Mouse (Mus musculus): ENCODE results near the gene Rcor2. TPM values are rescaled to one million over a fixed set of nuclear protein-coding genes. Genes with fewer than 3 reads are reported as not detected.
A peak's percentile ranks its signal among the peaks of the same experiment; 100 is the strongest.

Gene Rcor2
- polyA plus RNA-seq, 2 experiments = 0.36 to 1.7 TPM

DNA sequence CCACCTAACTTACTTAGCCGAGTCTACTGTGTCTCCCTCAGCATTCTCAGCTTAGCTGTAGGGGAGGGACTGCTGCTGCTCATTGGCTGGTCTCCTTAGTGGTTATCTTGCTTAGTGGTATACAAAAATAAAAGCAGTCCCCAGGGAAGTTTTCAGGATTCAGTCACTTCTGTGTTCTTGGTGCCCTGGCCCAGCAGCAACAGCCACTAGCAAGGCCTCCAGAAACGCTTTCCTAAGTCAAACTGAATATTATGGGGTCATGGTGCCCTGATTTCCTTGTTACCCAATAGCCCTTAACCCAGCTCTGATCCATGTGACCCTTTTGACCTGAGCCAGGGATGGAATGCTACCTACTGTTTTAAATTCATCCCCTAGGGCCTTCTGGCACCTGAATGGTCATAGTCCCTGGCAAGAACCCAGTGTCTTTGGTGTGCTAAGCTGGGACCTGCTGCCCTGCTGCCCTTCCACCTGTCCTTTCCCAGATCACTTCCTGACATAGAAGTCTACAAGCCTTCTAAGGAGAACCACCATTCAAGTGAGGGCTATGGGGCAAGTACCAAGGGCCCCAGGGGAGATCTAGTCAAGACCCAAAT is 42.7 kb downstream of the Rcor2 start:
- DNase-seq (ENCODE audit: low read depth in 3 of 3, low spot score in 3 of 3) (no peak), ATAC-seq (ENCODE audit: insufficient read depth) (no peak)
- Histone ChIP-seq H3K27me3 (ENCODE audit: control insufficient read depth, insufficient read depth, low read length) (no peaks in the 10 kb centered on the region), H3K27ac (no peak overlapping the region; the same call in 1 of the 2 replicates), H3K4me3 (ENCODE audit: insufficient read depth in 1 of 2, low read depth in 2 of 2, low read length in 2 of 2) (no peak overlapping the region), H3K9ac (replicated peaks) (no peak overlapping the region), H3K4me2 (ENCODE audit: low read depth) (no peak overlapping the region; the same call in 1 of the 2 replicates), H3K36me3 (replicated peaks; ENCODE audit: control insufficient read depth, insufficient read depth, low read depth) (no peaks in the 10 kb centered on the region), H3K4me1 (replicated peaks; ENCODE audit: control insufficient read depth in 2 of 2, insufficient read depth in 2 of 2, low read length in 1 of 2) (peaks cover 75 to 76% of the 10 kb centered on the region in 2 experiments), H3K9me3 (ENCODE audit: control insufficient read depth, low read length) (no peaks in the 10 kb centered on the region)
- TF ChIP-seq CTCF (IDR thresholded peaks at IDR 0.05; ENCODE audit: low read depth) (no peak), EP300 (IDR thresholded peaks at IDR 0.05; ENCODE audit: low read depth) (no peak)
- WGBS (ENCODE audit: insufficient replicate concordance) = 38% methylated on average over 2 of the region's 2 CpGs

DNA sequence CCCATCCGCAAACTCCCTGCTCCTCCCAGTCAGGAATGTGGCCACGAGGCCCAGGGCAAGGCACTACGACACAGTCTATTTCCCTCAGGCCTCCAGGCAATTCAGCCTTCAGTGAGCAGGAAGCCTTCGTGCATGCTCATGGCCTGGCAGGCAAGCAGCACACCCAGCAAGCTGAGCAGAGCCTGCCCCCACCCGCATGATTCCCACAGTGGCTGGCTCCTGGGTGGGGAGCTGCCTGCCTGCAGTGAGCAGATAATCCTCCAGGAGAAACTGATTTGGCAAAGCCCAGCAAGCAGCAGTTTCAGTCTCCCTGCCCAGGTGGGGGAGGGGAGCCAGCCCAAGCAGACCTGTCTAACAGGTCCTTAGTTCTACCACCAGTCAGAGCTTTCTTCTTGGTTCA is 43.6 kb downstream of the Rcor2 start:
- H3K9me3 ChIP-seq (ENCODE audit: control insufficient read depth, low read length) = no peaks in the 10 kb centered on the region
- ATAC-seq (ENCODE audit: insufficient read depth) (peak; percentile 77), DNase-seq (ENCODE audit: low read depth in 3 of 3, low spot score in 3 of 3) (peak; percentile 43 to 60 (median 52))
- no peaks in the 10 kb centered on the region for H3K27me3 ChIP-seq (ENCODE audit: control insufficient read depth, insufficient read depth, low read length)
- peaks cover 71 to 73% of the 10 kb centered on the region in 2 experiments for H3K4me1 ChIP-seq (replicated peaks; ENCODE audit: control insufficient read depth in 2 of 2, insufficient read depth in 2 of 2, low read length in 1 of 2)
- peak overlapping the region; percentile 32; the same call in 1 of the 2 replicates for H3K27ac ChIP-seq
- H3K36me3 ChIP-seq (replicated peaks; ENCODE audit: control insufficient read depth, insufficient read depth, low read depth) = no peaks in the 10 kb centered on the region
- 20% methylated on average over 5 of the region's 5 CpGs for WGBS (ENCODE audit: insufficient replicate concordance)
- H3K9ac ChIP-seq (replicated peaks) = peak overlapping the region; percentile 20; the same call in 1 of the 2 replicates
- TF ChIP-seq CTCF (IDR thresholded peaks at IDR 0.05; ENCODE audit: low read depth) = peak; percentile 51
- TF ChIP-seq EP300 (IDR thresholded peaks at IDR 0.05; ENCODE audit: low read depth) = peak; percentile 72
- peak overlapping the region; percentile 3 for H3K4me2 ChIP-seq (ENCODE audit: low read depth)
- H3K4me3 ChIP-seq (ENCODE audit: insufficient read depth in 1 of 2, low read depth in 2 of 2, low read length in 2 of 2) = no peak overlapping the region

DNA sequence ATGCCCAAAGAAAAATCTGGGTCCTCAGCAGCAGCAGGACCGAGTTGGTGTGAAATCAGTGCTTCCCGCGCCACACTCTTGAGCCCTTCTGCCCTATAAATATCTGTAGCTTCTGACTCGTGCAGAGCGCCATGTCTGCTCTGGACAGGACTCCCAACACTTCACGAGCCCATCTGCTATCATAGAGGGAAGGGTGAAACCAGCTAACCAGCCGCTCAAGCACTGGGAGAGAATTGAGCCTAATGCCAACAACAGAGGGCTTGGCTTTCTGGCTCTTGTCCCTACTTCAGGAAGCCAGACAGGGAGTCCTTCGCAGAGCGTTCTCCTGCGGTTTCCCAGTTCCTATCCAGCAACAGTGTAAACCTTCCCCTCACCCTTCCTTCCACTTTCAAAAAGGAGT is 44.2 kb downstream of the Rcor2 start:
- 23% methylated on average over 10 of the region's 10 CpGs for WGBS (ENCODE audit: insufficient replicate concordance)
- Histone ChIP-seq H3K27me3 (ENCODE audit: control insufficient read depth, insufficient read depth, low read length) (no peaks in the 10 kb centered on the region), H3K9ac (replicated peaks) (no peak overlapping the region), H3K4me3 (ENCODE audit: insufficient read depth in 1 of 2, low read depth in 2 of 2, low read length in 2 of 2) (no peak overlapping the region), H3K27ac (no peak overlapping the region), H3K36me3 (replicated peaks; ENCODE audit: control insufficient read depth, insufficient read depth, low read depth) (no peaks in the 10 kb centered on the region), H3K4me2 (ENCODE audit: low read depth) (peak overlapping the region; percentile 3; the same call in 1 of the 2 replicates), H3K4me1 (replicated peaks; ENCODE audit: control insufficient read depth in 2 of 2, insufficient read depth in 2 of 2, low read length in 1 of 2) (peaks cover 70 to 71% of the 10 kb centered on the region in 2 experiments), H3K9me3 (ENCODE audit: control insufficient read depth, low read length) (no peaks in the 10 kb centered on the region)
- TF ChIP-seq CTCF (IDR thresholded peaks at IDR 0.05; ENCODE audit: low read depth) (no peak), EP300 (IDR thresholded peaks at IDR 0.05; ENCODE audit: low read depth) (no peak)
- no peak for DNase-seq (ENCODE audit: low read depth in 3 of 3, low spot score in 3 of 3)
- no peak for ATAC-seq (ENCODE audit: insufficient read depth)

DNA sequence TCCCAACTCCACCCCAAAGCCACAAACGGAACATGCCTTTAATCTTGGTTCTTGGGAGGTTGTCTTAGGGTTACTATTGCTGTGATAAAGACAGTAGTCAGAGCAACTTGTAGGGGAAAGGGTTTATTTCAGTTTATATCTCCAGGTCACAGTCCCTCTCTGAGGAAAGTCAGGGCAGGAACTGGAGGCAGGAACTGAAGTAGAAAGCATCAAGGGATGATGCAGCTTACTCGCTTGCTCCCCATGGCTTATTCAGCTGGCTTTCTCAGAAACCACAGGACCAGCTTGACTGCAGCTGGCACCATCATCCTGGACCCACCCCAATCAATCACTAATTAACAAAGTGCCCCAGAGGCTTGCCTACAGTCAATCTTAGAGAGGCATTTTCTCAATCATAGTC is 46.5 kb downstream of the Rcor2 start:
- H3K27ac ChIP-seq = no peak overlapping the region
- H3K4me2 ChIP-seq (ENCODE audit: low read depth) = no peak overlapping the region
- peaks cover 48 to 52% of the 10 kb centered on the region in 2 experiments for H3K4me1 ChIP-seq (replicated peaks; ENCODE audit: control insufficient read depth in 2 of 2, insufficient read depth in 2 of 2, low read length in 1 of 2)
- H3K9me3 ChIP-seq (ENCODE audit: control insufficient read depth, low read length) = no peaks in the 10 kb centered on the region
- ATAC-seq (ENCODE audit: insufficient read depth) = no peak
- no peak for DNase-seq (ENCODE audit: low read depth in 3 of 3, low spot score in 3 of 3)
- no peak overlapping the region for H3K9ac ChIP-seq (replicated peaks)
- no peak overlapping the region for H3K4me3 ChIP-seq (ENCODE audit: insufficient read depth in 1 of 2, low read depth in 2 of 2, low read length in 2 of 2)
- no peaks in the 10 kb centered on the region for H3K36me3 ChIP-seq (replicated peaks; ENCODE audit: control insufficient read depth, insufficient read depth, low read depth)
- H3K27me3 ChIP-seq (ENCODE audit: control insufficient read depth, insufficient read depth, low read length) = no peaks in the 10 kb centered on the region
- 18% methylated on average over 2 of the region's 2 CpGs for WGBS (ENCODE audit: insufficient replicate concordance)
- TF ChIP-seq EP300 (IDR thresholded peaks at IDR 0.05; ENCODE audit: low read depth) (no peak), CTCF (IDR thresholded peaks at IDR 0.05; ENCODE audit: low read depth) (no peak)

DNA sequence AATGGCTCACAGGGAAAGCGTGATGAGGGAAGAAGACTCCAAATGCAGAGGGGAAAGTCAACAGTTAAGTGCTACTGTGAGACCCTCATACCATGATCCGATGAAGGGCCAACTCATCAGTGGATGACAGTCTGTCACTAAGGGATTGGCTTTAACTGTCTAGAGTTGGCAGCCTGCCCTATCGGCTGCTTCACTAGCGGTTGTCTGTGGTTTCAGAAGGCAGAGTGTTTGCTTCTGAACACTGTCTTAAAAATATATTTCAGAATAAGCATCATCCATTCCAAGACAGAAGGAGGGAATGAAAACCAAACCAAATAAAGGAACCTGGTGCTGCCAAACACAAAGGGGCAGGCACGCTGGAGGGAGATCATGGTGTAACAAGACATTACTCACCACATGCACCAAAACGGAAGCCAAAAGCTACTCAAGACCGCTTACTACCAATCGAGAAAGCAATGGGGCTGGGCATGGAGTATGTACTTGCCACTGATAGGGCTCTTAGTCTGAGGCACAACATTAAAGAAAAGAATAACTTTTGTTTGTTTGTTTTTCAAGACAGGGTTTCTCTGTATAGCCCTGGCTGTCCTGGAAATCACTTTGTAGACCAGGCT is 48.0 kb downstream of the Rcor2 start:
- no peak overlapping the region for H3K9ac ChIP-seq (replicated peaks)
- DNase-seq (ENCODE audit: low read depth in 3 of 3, low spot score in 3 of 3) = no peak
- TF ChIP-seq CTCF (IDR thresholded peaks at IDR 0.05; ENCODE audit: low read depth) (no peak), EP300 (IDR thresholded peaks at IDR 0.05; ENCODE audit: low read depth) (no peak)

More for the DNA sequence above, 48.0 kb downstream of the Rcor2 start:
- H3K4me2 ChIP-seq (ENCODE audit: low read depth) = no peak overlapping the region
- no peaks in the 10 kb centered on the region for H3K36me3 ChIP-seq (replicated peaks; ENCODE audit: control insufficient read depth, insufficient read depth, low read depth)
- H3K4me1 ChIP-seq (replicated peaks; ENCODE audit: control insufficient read depth in 2 of 2, insufficient read depth in 2 of 2, low read length in 1 of 2) = peaks cover 35 to 39% of the 10 kb centered on the region in 2 experiments
- H3K27ac ChIP-seq = no peak overlapping the region
- no peaks in the 10 kb centered on the region for H3K27me3 ChIP-seq (ENCODE audit: control insufficient read depth, insufficient read depth, low read length)
- no peaks in the 10 kb centered on the region for H3K9me3 ChIP-seq (ENCODE audit: control insufficient read depth, low read length)
- 54% methylated on average over 8 of the region's 8 CpGs for WGBS (ENCODE audit: insufficient replicate concordance)
- H3K4me3 ChIP-seq (ENCODE audit: insufficient read depth in 1 of 2, low read depth in 2 of 2, low read length in 2 of 2) = no peak overlapping the region
- ATAC-seq (ENCODE audit: insufficient read depth) = no peak
